Mouse (Mus musculus) stomach, postnatal 0 days (tissue): ENCODE measurements around the gene Syt14. TPM values are rescaled to one million over a fixed set of nuclear protein-coding genes. Genes with fewer than 3 reads are reported as not detected.

Source experiments
- ATAC-seq: fragments of 200-750 bp; cut with Nextera tagmentation; 2 replicates; pipeline ENCODE4 v1.8.0; 2017; ENCODE audit not compliant: low FRiP score, low TSS enrichment
- DNase-seq: peaks from one replicate; pipeline ENCODE4 v3.0.0-alpha.2; 2016; ENCODE audit warnings: low spot score
- H3K27ac ChIP-seq: fragments of 300-500 bp; sonication (generic); replicated peaks from 2 replicates; pipeline ENCODE4 v1.5.1; 2014; ENCODE audit warnings: mild to moderate bottlenecking, control low read depth
- H3K27me3 ChIP-seq: fragments of 300-500 bp; sonication (generic); 2 replicates; pipeline ENCODE4 v1.6.1; 2014; ENCODE audit warnings: low read length; ENCODE audit not compliant: control insufficient read depth, insufficient read depth
- H3K36me3 ChIP-seq: fragments of 300-500 bp; sonication (generic); 2 replicates; pipeline ENCODE4 v1.6.1; 2014; ENCODE audit warnings: low read length, mixed read lengths; ENCODE audit not compliant: control insufficient read depth, insufficient read depth
- H3K4me1 ChIP-seq: fragments of 300-500 bp; sonication (generic); replicated peaks from 2 replicates; pipeline ENCODE4 v1.6.1; 2014; ENCODE audit warnings: antibody characterized with exemption; ENCODE audit not compliant: control insufficient read depth, insufficient read depth
- H3K4me2 ChIP-seq: fragments of 300-500 bp; sonication (generic); replicated peaks from 2 replicates; pipeline ENCODE4 v1.6.1; 2014; ENCODE audit warnings: low read depth, mild to moderate bottlenecking, control low read depth, moderate library complexity
- H3K4me3 ChIP-seq: fragments of 300-500 bp; sonication (generic); 2 replicates; pipeline ENCODE4 v1.5.1; 2014; ENCODE audit warnings: low read depth, low read length, control low read depth
- H3K9ac ChIP-seq: fragments of 300-500 bp; sonication (generic); 2 replicates; pipeline ENCODE4 v1.6.1; 2014; ENCODE audit warnings: mild to moderate bottlenecking, low read length, control low read depth, mixed read lengths
- H3K9me3 ChIP-seq: fragments of 300-500 bp; sonication (generic); 2 replicates; pipeline ENCODE4 v1.6.1; 2016; ENCODE audit warnings: low read length; ENCODE audit not compliant: control insufficient read depth
- CTCF ChIP-seq: IDR thresholded peaks from 2 replicates; pipeline ENCODE4 v1.5.1; 2016; ENCODE audit warnings: antibody characterized with exemption, low read depth, mild to moderate bottlenecking, moderate library complexity
- EP300 ChIP-seq: optimal IDR thresholded peaks from 2 replicates; pipeline ENCODE3; 2016; ENCODE audit warnings: antibody characterized with exemption
- WGBS: fragments of 180-500 bp; shearing (Covaris S2); extraction: QIAGEN DNeasy Blood & Tissue Kit; methylation state at CpG from one replicate; pipeline ENCODE4 v1.1.7; 2014; 5-methylcytosine and 5-hydroxymethylcytosine counted together
- polyA plus RNA-seq: library from polyadenylated mRNA; unstranded; fragments of >200 nt; fragmentation: Nextera tagmentation; extraction: Ambion mirVana; gene quantifications from 2 replicates; pipeline ENCODE4 v1.2.1, GENCODE M21; 2015

The Syt14 gene
- polyA plus RNA-seq, result 0.17 and 0.22 TPM in 2 replicates

- Histone ChIP-seq H3K9ac (0 out of 2 replicates have a peak within 1 kb of the TSS, but pooled peaks have one; percentile 8), H3K4me3 (peak within 1 kb of the TSS; percentile 48), H3K9me3 (no peaks in the 10 kb centered on the region), H3K27me3 (peaks cover 2% of the 10 kb centered on the region; the same call in 1 of the 2 replicates), H3K27ac (no peak within 1 kb of the TSS), H3K4me1 (no peaks in the 10 kb centered on the region; the same call in 1 of the 2 replicates), H3K4me2 (peak within 1 kb of the TSS; percentile 70), H3K36me3 (no peaks in the 10 kb centered on the region)
- TF ChIP-seq EP300 (no peak), CTCF (no peak)
- DNase-seq (peak; percentile 91), ATAC-seq (peak; percentile 95)
- WGBS, result under 1% methylated on average over 64 of the region's 67 CpGs
Measured at GRCm38 (mm10) chr1:193035371-193036238, at the start of gene Syt14. Syt14 (minus strand) TSS chr1:193035775.

- Histone ChIP-seq H3K9ac (no peak overlapping the region), H3K9me3 (no peaks in the 10 kb centered on the region), H3K27ac (no peak overlapping the region), H3K4me3 (no peak overlapping the region), H3K4me1 (no peaks in the 10 kb centered on the region), H3K4me2 (no peak overlapping the region), H3K27me3 (no peaks in the 10 kb centered on the region), H3K36me3 (no peaks in the 10 kb centered on the region)
- 90% methylated on average over 1 of the region's 1 CpGs for WGBS
- DNase-seq (no peak), ATAC-seq (no peak)
- peak; percentile 39 for TF ChIP-seq CTCF
- TF ChIP-seq EP300, result no peak
Measured at GRCm38 (mm10) chr1:193084016-193084415, 48.4 kb upstream of the Syt14 start.

GRCm38 (mm10) chr1:193083051-193083450 is 47.5 kb upstream of the Syt14 start:
- Histone ChIP-seq H3K4me2 (no peak overlapping the region), H3K9me3 (no peaks in the 10 kb centered on the region), H3K4me1 (no peaks in the 10 kb centered on the region), H3K9ac (no peak overlapping the region), H3K36me3 (no peaks in the 10 kb centered on the region), H3K27me3 (no peaks in the 10 kb centered on the region), H3K4me3 (no peak overlapping the region), H3K27ac (no peak overlapping the region)
- ATAC-seq (no peak), DNase-seq (no peak)
- 64% methylated on average over 7 of the region's 7 CpGs for WGBS
- TF ChIP-seq CTCF (no peak), EP300 (no peak)

GRCm38 (mm10) chr1:193082311-193082921 is 46.8 kb upstream of the Syt14 start:
- TF ChIP-seq CTCF, result no peak
- no peak for TF ChIP-seq EP300
- no peak for DNase-seq
- no peak overlapping the region for H3K4me3 ChIP-seq
- 39% methylated on average over 10 of the region's 10 CpGs for WGBS
- H3K27me3 ChIP-seq, result no peaks in the 10 kb centered on the region
- H3K27ac ChIP-seq, result no peak overlapping the region
- no peak overlapping the region for H3K4me2 ChIP-seq
- ATAC-seq, result no peak
- H3K9ac ChIP-seq, result no peak overlapping the region
- H3K36me3 ChIP-seq, result no peaks in the 10 kb centered on the region
- no peaks in the 10 kb centered on the region for H3K4me1 ChIP-seq
- no peaks in the 10 kb centered on the region for H3K9me3 ChIP-seq

- TF ChIP-seq CTCF (no peak), EP300 (no peak)
- Histone ChIP-seq H3K9me3 (no peaks in the 10 kb centered on the region), H3K9ac (no peak overlapping the region), H3K4me1 (no peaks in the 10 kb centered on the region), H3K27me3 (no peaks in the 10 kb centered on the region), H3K4me3 (no peak overlapping the region), H3K27ac (no peak overlapping the region), H3K4me2 (no peak overlapping the region), H3K36me3 (no peaks in the 10 kb centered on the region)
- 81% methylated on average over 3 of the region's 3 CpGs for WGBS
- DNase-seq, result no peak
- ATAC-seq, result no peak
Measured at GRCm38 (mm10) chr1:193062618-193063017, 27.0 kb upstream of the Syt14 start.

- no peaks in the 10 kb centered on the region for H3K9me3 ChIP-seq
- WGBS, result 80% methylated on average over 2 of the region's 2 CpGs
- no peaks in the 10 kb centered on the region for H3K4me1 ChIP-seq
- H3K27ac ChIP-seq, result no peak overlapping the region
- no peak overlapping the region for H3K4me3 ChIP-seq
- H3K27me3 ChIP-seq, result no peaks in the 10 kb centered on the region
- H3K9ac ChIP-seq, result no peak overlapping the region
- no peak for ATAC-seq
- no peaks in the 10 kb centered on the region for H3K36me3 ChIP-seq
- TF ChIP-seq CTCF (no peak), EP300 (no peak)
- H3K4me2 ChIP-seq, result no peak overlapping the region
- DNase-seq, result no peak
Measured at GRCm38 (mm10) chr1:193060167-193060566, 24.6 kb upstream of the Syt14 start.
